ENCODE assay signal across 10 mouse cellular contexts in the genomic region with DNA sequence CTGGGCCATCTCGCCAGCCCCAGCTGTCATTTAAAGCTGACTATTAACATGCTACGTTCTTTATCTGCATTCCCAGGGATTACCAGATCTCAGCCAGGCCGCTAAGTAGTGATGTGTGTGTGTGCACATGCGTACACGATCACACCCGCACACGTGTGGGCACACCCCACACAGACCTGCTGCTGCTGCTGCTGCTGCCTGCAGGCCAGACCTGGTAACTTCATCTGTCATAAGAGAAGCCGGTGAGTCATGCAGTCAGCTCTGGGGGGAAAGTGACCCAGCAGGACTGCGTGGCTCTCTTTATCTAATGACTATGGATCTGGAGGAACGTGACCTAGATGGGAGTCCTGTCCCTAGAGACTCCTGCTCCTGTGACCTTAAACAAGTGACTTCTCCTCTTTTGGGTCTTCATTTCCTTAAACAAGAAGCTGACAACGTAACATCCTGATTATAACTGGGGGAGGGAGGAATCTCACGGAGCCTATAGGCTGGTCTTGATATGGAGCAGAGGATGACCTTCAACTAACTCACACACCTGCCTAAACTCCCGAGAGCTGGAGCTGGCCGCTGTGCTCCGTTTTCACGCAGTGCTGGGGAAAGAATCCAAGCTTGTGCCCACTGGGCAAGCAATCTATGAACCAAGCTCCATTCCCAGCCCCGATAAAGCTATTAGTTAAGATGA. TPM values are rescaled to one million over a fixed set of nuclear protein-coding genes. Genes with fewer than 3 reads are reported as not detected.
DNase-seq lines count a peak whose midpoint lies in the region; ATAC-seq lines count a peak whose summit lies in the region.
"Had no signal": no experiment of that assay in that cellular context is flagged by ENCODE, and none has a peak within 500 bp of the region (broad histone marks: within the 10 kb centered on the region; RNA-seq: fewer than 3 reads in every experiment).

No protein-coding gene starts in this region.

- peaks cover 11% of the 10 kb centered on the region for H3K36me3 ChIP-seq in midbrain, embryonic 11.5 days (ENCODE audit: control insufficient read depth, insufficient read depth, low read length)
- H3K36me3 ChIP-seq in midbrain, embryonic 10.5 days: peaks cover 96% of the 10 kb centered on the region
- peaks cover 41% of the 10 kb centered on the region for H3K36me3 ChIP-seq in embryonic facial prominence, embryonic 15.5 days
- peaks cover 74% of the 10 kb centered on the region for H3K36me3 ChIP-seq in heart, embryonic 10.5 days

- no peaks in the 10 kb centered on the region for H3K9me3 ChIP-seq in midbrain, embryonic 11.5 days (ENCODE audit: control insufficient read depth, low read length)
- H3K9me3 ChIP-seq in midbrain, embryonic 10.5 days (replicated peaks): no peaks in the 10 kb centered on the region
- no peaks in the 10 kb centered on the region for H3K9me3 ChIP-seq in embryonic facial prominence, embryonic 15.5 days (replicated peaks)
- no peaks in the 10 kb centered on the region for H3K9me3 ChIP-seq in heart, embryonic 10.5 days
- H3K9me3 ChIP-seq: kidney, embryonic 15.5 days; liver, embryonic 15.5 days had no signal

- DNase-seq in cerebellum, adult 11-12 months: peak; percentile 5
- no peak for DNase-seq in cerebellum, postnatal 10 days
- no peak for DNase-seq in midbrain, embryonic 11.5 days (ENCODE audit: low spot score, missing footprints)
- DNase-seq in midbrain, embryonic 10.5 days (ENCODE audit: low spot score): no peak
- no peak for DNase-seq in cerebellum, postnatal 36 days
- DNase-seq in heart, embryonic 10.5 days (ENCODE audit: low spot score): no peak

- no peaks in the 10 kb centered on the region for H3K27me3 ChIP-seq in midbrain, embryonic 11.5 days (ENCODE audit: control insufficient read depth, insufficient read depth, low read length)
- no peaks in the 10 kb centered on the region for H3K27me3 ChIP-seq in midbrain, embryonic 10.5 days (ENCODE audit: low read depth, poor library complexity, severe bottlenecking)
- H3K27me3 ChIP-seq in embryonic facial prominence, embryonic 15.5 days: no peaks in the 10 kb centered on the region
- no peaks in the 10 kb centered on the region for H3K27me3 ChIP-seq in heart, embryonic 10.5 days (ENCODE audit: insufficient read depth, poor library complexity, severe bottlenecking)
- H3K27me3 ChIP-seq: kidney, embryonic 15.5 days; liver, embryonic 15.5 days had no signal

- H3K4me3 ChIP-seq in midbrain, embryonic 11.5 days (ENCODE audit: low read depth, low read length): no peak overlapping the region
- H3K4me3 ChIP-seq in midbrain, embryonic 10.5 days: no peak overlapping the region
- H3K4me3 ChIP-seq in embryonic facial prominence, embryonic 15.5 days (replicated peaks): no peak overlapping the region
- H3K4me3 ChIP-seq in heart, embryonic 10.5 days: no peak overlapping the region
- H3K4me3 ChIP-seq: kidney, embryonic 15.5 days; liver, embryonic 15.5 days had no signal

- WGBS in midbrain, embryonic 11.5 days: 92% methylated on average over 17 of the region's 17 CpGs
- WGBS in midbrain, embryonic 10.5 days: 94% methylated on average over 17 of the region's 17 CpGs
- 81% methylated on average over 17 of the region's 17 CpGs for WGBS in embryonic facial prominence, embryonic 15.5 days
- 83% methylated on average over 17 of the region's 17 CpGs for WGBS in heart, embryonic 10.5 days

- H3K9ac ChIP-seq in midbrain, embryonic 11.5 days (ENCODE audit: low read length): no peak overlapping the region
- no peak overlapping the region for H3K9ac ChIP-seq in embryonic facial prominence, embryonic 15.5 days
- H3K9ac ChIP-seq: kidney, embryonic 15.5 days; liver, embryonic 15.5 days had no signal

- no peak overlapping the region for H3K27ac ChIP-seq in midbrain, embryonic 11.5 days (ENCODE audit: low read depth, low read length)
- no peak overlapping the region for H3K27ac ChIP-seq in midbrain, embryonic 10.5 days (replicated peaks)
- H3K27ac ChIP-seq in embryonic facial prominence, embryonic 15.5 days (replicated peaks): no peak overlapping the region
- H3K27ac ChIP-seq in heart, embryonic 10.5 days: no peak overlapping the region
- H3K27ac ChIP-seq: kidney, embryonic 15.5 days; liver, embryonic 15.5 days had no signal

- 0 out of 2 replicates have a peak, but pooled peaks have one; percentile 34 for ATAC-seq in midbrain, embryonic 11.5 days (ENCODE audit: low FRiP score)
- peak; percentile 35; the same call in 1 of the 2 replicates for ATAC-seq in embryonic facial prominence, embryonic 15.5 days (ENCODE audit: insufficient number of reproducible peaks, low FRiP score, low TSS enrichment, low read depth)
- ATAC-seq in megakaryocyte-erythroid progenitor cell, adult 5-6 weeks (replicated peaks; ENCODE audit: low FRiP score, low TSS enrichment, poor library complexity, severe bottlenecking): peak; percentile 77

- no peaks in the 10 kb centered on the region for H3K4me1 ChIP-seq in midbrain, embryonic 11.5 days (ENCODE audit: control insufficient read depth, insufficient read depth, low read length)
- no peaks in the 10 kb centered on the region for H3K4me1 ChIP-seq in midbrain, embryonic 10.5 days
- H3K4me1 ChIP-seq in embryonic facial prominence, embryonic 15.5 days: peaks cover 17% of the 10 kb centered on the region
- peaks cover 26% of the 10 kb centered on the region for H3K4me1 ChIP-seq in heart, embryonic 10.5 days
- H3K4me1 ChIP-seq: kidney, embryonic 15.5 days had no signal

- no peak overlapping the region for H3K4me2 ChIP-seq in midbrain, embryonic 11.5 days
- no peak overlapping the region for H3K4me2 ChIP-seq in embryonic facial prominence, embryonic 15.5 days (replicated peaks)
- H3K4me2 ChIP-seq: kidney, embryonic 15.5 days; liver, embryonic 15.5 days had no signal

RNA-seq across cellular contexts. Expression of gene Uck2, which starts 54.0 kb away (rescaled TPM):
- polyA plus RNA-seq in midbrain, embryonic 11.5 days (2014; fragmentation: Nextera tagmentation; extraction: Ambion mirVana): 110 and 113 TPM in 2 replicates
- polyA plus RNA-seq in midbrain, embryonic 10.5 days (2016; fragmentation: Nextera tagmentation; extraction: Ambion mirVana): 101 and 109 TPM in 2 replicates
- polyA plus RNA-seq in embryonic facial prominence, embryonic 15.5 days (2015; fragmentation: Nextera tagmentation; extraction: Ambion mirVana): 60.2 and 62.4 TPM in 2 replicates
- total RNA-seq in megakaryocyte-erythroid progenitor cell, adult 5-6 weeks (2014; fragmentation: Nextera tagmentation): 187 and 249 TPM in 2 replicates
- 228 and 238 TPM in 2 replicates for total RNA-seq in megakaryocyte-erythroid progenitor cell, adult 5-6 weeks (2017)
- polyA plus RNA-seq in heart, embryonic 10.5 days (2016; fragmentation: Nextera tagmentation; extraction: Ambion mirVana): 80.6 and 114 TPM in 2 replicates
